Mouse (Mus musculus): ENCODE data around the gene 4930524J08Rik. TPM values are rescaled to one million over a fixed set of nuclear protein-coding genes. Genes with fewer than 3 reads are reported as not detected.

4930524J08Rik gene
- polyA plus RNA-seq (2014; fragmentation: Illumina TruSeq; extraction: RNeasy Lipid Tissue Mini Kit (QIAGEN cat#74804)): not detected

DNA sequence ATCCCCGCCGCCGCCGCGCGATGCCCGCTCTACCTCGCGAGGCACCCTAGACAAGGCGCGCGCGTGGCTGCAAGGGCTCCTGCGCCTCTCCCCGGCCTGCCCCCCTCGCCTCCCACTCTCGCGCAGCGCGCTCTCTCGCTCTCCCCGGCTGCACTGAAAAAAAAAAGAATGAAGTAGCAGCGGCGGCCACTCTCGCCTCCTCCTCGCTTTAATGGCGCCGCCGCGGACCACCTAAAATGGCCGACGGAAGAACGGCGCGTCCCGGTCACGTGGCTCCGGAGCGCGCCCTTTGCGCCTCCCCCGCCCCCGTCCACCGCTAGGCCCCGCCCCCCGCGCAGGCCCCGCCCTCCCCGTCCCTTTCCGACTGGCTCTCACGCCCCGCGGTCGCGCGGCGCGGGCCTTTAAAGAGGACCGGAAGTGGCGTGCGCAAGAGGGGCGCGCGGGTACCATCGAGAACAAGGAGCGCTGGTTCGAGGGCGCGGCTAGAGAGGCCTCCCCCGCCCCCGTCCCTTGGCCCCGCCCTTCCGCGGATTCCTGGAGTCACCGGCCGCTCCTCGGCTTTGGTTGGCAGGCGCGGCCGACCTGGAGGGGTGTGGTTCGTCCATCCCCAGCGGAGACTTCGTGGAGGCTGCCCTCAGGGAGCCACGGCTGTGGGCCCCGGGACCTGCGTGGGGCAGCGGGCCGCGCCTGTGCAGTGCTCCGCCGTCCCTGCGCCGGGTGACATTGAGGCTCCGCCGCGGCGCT lies at the start of gene 4930524J08Rik, which contains the start of gene Hnrnpd:
Gene 4930524J08Rik (plus strand): TSS at position 363 of the 744 bp plus-strand sequence.
Gene Hnrnpd (minus strand): TSS at position 240 of the 744 bp plus-strand sequence.

Other genes starting within 250 kb of the 4930524J08Rik start
- 49.9 TPM for gene Rasgef1b, start 250.0 kb upstream of the 4930524J08Rik start, polyA plus RNA-seq (2014; fragmentation: Illumina TruSeq; extraction: RNeasy Lipid Tissue Mini Kit (QIAGEN cat#74804))
- not detected for gene Vamp9, start 72.8 kb upstream of the 4930524J08Rik start, polyA plus RNA-seq (2014; fragmentation: Illumina TruSeq; extraction: RNeasy Lipid Tissue Mini Kit (QIAGEN cat#74804))
- 857 TPM for gene Hnrnpd, start 123 bp upstream of the 4930524J08Rik start, polyA plus RNA-seq (2014; fragmentation: Illumina TruSeq; extraction: RNeasy Lipid Tissue Mini Kit (QIAGEN cat#74804))
- gene Hnrnpdl, start 60.6 kb downstream of the 4930524J08Rik start, polyA plus RNA-seq (2014; fragmentation: Illumina TruSeq; extraction: RNeasy Lipid Tissue Mini Kit (QIAGEN cat#74804)): 323 TPM
- 21.9 TPM for gene Enoph1, start 60.9 kb downstream of the 4930524J08Rik start, polyA plus RNA-seq (2014; fragmentation: Illumina TruSeq; extraction: RNeasy Lipid Tissue Mini Kit (QIAGEN cat#74804))
- gene Tmem150c, start 180.7 kb downstream of the 4930524J08Rik start, polyA plus RNA-seq (2014; fragmentation: Illumina TruSeq; extraction: RNeasy Lipid Tissue Mini Kit (QIAGEN cat#74804)): 3.4 TPM